Mouse (Mus musculus) bone marrow, adult 2 months (tissue): ENCODE measurements around the gene Tgfbr2.

Experiments
- CTCF ChIP-seq: fragments of 200-500 bp; IDR thresholded peaks from 2 replicates; pipeline ENCODE4 v1.5.1; 2011; ENCODE audit warnings: low read length, control low read depth; ENCODE audit not compliant: control insufficient read depth, insufficient read depth
- POLR2A ChIP-seq: fragments of 200-500 bp; IDR thresholded peaks from 2 replicates; pipeline ENCODE4 v1.6.1; 2011; ENCODE audit warnings: low read depth, mild to moderate bottlenecking, control low read depth, low read length, borderline replicate concordance; ENCODE audit not compliant: control insufficient read depth

GRCm38 (mm10) chr9:116098724-116099595 lies 76.2 kb downstream of the Tgfbr2 start:
- TF ChIP-seq CTCF = no peak
- TF ChIP-seq POLR2A = no peak
